Mouse (Mus musculus) 3T3-L1 (cell line): ENCODE measurements around the gene Msh5.
"Not testable (repeated sequence)": the region's sequence is repeated elsewhere in the genome, so short reads cannot be mapped to it uniquely, and the experiment has no call there.

ENCODE experiments used
- DNase-seq: peaks from one replicate; pipeline ENCODE4 v3.0.0-alpha.2; 2015; ENCODE audit warnings: low read depth, low spot score

Gene Msh5

DNA sequence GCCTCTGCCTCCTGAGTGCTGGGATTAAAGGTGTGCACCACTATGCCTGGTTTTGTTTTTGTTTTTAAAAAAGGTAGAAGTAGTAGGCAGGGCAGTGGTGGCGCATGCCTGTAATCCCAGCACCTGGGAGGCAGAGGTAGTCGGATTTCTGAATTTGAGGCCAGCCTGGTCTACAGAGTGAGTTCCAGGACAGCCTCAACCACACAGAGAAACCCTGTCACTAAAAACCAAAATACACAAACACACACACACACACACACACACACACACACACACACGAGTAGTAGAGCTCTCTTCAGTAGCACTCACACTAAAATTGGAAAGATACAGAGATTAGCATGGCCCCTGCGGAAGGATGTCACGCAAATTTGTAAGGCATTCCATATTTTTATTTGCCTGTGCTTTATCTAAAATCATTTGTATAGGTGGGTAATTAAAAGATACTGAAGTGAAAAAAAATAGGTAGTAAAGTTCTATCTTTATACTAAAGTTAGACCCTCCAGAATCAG, 2.4 kb upstream of the Msh5 start:
- no peak for DNase-seq

DNA sequence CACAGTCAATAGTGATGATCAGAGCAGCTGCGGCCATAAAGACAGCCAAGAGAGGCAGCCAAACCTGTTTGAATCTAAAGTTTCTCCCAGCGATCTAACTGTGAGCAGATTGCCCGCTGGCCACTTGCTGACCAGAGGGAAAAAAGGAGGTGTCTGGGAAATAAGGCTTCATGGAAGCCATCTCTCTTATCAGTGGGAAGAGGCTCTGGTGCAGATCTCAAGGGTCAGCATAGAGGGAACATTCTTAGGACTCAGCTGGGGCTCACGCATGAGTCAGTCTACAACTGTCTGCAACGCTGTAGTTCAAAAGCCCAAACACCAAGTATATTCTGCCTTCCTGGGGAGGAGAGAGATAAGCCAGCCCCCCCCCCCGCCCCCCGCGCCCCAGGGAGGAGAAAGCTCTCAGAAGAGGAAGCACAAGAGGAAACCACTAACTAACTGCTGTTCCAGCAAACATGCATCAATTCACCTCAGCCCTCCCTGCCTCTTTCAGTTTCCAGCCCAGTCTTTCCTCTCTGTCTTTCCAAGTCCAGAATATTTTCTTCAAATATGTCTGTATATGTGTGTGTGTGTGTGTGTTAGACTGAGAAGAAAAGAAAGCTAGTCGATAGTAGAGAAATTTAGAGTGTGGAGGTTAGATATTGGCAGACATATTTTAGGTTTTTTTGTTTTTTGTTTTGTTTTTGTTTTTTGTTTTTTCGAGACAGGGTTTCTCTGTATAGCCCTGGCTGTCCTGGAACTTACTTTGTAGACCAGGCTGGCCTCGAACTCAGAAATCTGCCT, 1.8 kb upstream of the Msh5 start:
- peak; percentile 68 for DNase-seq

DNA sequence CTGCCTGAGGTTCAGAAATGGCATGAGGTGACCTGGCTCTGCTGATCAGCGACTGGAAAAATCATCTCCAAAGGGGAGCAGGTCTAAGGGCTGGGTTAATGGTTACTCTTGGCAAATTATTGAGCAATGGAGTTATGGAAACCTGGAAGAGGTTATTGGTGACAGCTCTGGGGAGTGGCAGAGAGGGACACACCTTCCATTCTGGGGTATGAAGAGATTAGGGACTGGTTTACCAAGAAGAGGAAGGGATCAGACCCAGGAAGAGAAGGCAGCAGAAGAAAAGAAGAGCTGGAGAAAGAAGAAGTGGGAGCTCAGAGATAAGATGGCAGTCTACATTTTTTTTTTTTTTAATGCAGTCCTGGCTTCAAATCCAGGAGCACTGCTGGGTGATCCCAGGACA, 1.1 kb upstream of the Msh5 start:
- DNase-seq = no peak

DNA sequence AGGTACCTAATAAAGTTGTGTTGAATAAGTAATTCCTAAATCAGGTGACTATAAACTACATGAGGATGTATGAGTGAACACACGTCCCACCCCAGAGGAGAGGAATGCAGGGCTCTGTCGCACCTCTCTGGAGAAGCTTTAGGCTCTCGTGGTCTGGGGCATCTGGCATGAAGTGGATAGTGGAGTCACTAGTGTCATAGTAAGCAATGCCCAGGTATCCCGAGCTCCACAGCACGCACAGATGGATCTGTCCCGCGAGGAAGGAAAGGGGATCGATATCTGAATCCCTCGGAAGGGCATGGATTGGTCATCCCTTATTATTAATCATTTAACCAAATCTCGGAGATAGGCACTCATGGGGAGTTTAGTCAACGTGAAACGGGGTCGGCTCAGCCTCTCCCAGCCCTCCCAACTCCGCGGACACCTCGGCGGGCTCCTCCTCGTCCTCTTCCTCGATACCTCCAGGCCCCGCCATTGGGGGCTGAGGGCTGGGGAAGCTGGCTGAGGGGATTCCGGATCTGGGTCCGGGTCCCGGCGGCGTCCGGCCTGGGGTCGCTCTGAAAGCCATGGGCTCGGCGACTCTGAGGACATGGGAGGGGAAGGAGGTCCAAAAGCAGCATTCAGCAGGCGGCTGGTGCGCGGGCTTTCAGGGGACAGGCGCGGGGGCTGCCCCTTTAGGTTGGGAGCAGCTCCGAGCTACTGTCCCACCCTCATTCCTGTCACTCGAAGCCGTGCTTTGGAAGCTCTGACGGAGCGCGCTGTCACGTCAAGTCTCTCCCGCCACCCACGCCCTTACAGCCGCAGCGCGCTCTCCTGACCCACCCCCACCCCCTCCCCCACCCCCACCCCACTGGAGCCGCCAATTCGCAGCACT, 501 bp downstream of the Msh5 start:
- no peak for DNase-seq

DNA sequence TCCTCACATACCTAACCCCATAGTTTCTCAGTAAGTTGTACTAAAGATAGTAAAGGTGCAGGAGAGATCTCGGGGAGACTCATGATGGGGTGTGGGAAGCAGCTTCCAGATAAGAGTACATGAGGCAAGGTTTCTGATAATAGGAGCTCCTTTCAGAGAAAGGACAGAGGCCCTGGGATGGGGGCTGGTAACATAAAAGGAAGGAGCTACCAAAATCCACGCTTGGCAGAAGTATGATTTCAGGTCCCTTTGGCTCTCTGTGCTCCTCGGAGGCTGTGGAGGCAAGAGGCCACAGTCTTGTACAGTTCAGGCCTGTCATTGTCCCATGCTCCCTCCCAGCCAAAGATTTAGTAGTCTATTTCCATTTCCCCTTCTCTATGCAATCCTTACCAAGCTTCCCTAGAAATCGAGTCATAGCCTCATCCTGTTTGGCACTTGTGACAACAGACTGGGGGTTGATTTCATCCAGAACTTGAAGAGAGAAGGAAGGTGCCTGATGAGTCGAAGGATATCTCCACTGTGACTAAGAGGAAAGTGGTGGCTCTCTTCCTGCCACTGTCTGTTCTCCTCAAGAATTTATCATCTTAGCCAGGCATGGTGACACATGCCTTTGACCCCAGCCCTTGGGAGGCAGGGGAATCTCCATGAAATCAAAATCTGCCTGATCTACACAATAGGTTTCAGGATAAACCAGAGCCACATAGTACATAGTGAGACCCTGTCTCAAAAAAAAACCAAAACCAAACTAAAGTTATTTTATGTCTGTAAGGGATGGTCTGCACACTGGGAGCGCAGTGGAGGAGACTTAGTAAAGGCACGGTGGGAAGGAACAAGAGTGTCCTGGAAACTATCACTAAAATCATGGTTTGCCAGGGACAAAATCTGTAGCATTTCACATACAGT, 1.4 kb downstream of the Msh5 start:
- peak; percentile 60 for DNase-seq

- peak; percentile 60 for DNase-seq
These were observed 2.8 kb downstream of the Msh5 start for GRCm38 (mm10) chr17:35043794-35044193.

DNA sequence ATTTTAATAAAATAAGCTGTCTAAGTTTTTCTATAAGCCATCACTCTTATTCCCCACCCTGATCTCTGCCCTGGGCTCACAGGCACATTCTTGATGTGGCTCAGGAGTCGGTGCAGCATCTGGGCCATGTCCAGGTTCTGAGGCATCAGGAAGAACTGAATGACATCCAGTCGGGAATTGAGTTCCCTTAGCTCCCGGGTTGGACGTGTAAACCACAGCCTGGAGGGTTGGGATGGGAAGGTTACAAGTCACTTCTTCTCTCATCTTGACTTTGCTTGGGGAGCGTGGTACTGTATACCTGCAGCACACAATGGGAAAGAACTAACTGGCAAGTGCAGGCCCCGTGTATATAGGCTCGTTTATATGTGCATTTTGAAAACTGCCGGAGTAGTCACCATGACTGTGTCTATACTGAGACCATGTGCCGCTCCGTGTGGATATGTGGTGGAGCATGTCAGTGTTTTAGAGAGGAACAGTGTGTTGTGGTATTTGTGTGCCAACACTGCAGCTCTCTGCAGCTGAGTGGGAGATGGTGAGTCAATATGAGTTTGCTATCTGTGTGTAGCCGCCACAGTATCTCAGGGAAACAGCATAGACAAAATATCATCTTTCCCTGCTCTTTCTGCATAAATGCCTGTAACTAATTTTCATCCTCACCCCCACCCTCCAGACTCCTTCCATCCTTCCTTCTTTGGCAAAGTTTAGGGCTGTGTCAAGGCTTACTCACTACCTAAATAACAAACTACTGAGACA, 7.2 kb downstream of the Msh5 start:
- peak; percentile 91 for DNase-seq

DNA sequence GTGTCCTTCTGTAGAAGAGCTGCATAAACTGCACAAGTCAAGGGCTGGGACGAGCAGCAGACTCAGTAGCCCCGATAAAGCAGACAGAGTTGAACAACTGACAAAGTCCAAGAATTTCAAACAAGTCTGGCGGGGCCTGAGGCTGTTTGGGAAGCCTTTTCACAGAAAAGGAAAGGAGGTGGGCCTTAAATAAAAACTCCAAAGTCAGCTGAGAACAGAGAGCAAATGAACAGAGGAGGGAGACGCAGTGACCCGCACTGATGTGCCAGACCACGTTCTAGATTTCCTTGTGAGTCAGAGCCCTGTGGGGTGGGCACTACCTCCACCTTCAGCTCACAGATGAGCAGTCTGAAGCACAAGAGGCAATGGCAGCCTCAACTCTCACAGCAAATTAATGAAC, 11.6 kb downstream of the Msh5 start:
- DNase-seq = no peak

DNA sequence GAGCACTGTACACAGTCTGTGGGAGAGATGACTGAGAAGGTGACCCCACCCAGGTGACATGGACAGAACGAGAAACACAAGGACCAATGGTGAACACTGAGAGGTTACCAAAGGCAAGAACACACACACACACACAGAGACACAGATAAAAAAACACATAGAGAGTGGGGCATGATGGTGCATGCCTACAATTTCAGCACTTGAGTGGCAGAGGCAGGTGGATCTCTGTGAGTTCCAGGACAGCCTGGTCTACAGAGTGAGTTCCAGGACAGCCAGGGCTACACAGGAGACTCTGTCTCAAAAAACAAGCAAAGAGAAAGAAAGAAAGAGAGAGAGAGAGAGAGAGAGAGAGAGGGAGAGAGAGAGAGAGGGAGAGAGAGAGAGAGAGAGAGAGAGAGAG, 12.8 kb downstream of the Msh5 start:
- not testable (repeated sequence) for DNase-seq

DNA sequence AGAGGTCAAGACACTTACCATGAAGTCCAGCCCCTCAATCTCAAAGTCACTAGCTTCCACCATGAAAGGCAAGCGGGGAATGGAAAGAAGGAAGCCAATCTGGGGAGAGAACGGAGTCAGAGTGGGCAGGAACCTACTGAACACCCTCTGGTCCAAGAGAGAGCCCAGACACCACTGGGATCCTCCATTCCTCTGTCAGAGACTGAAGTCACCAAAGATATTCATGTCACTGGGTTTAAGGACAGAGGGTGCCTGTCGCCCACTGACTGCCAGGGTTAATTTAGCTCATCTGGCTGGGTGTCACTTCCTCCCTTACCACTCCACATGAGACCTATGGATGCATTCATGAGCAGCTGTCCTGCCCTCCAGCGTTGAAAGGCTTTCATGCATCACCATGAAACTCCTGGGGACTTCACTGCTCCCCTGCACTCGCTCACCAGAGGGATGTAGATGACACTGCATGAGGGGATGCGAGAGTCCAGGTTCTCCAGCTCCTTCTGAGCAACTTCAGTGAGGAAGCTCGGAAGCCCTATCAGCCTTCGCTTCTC, 14.1 kb downstream of the Msh5 start:
- DNase-seq = no peak

- no peak for DNase-seq
These were observed 14.7 kb downstream of the Msh5 start for GRCm38 (mm10) chr17:35031880-35032279.

DNA sequence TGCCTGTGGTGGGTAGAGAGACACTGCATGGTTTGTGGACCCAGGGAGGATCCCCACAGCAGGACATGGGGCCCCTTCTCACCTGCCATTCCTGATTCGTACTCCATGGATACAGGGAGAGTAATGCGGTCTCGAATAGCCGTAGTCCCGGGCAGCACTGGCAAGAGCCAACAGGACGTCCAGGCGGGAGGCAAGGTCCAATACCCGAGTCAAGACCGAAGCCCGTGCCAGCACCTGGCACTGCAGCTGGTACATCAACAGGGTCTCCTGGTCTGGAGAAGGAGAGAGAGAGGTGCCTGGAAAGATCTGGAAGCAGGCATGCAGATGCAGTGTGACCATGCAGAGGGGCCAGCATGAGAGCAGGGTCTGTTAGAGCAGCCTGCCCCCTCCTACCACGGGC, 15.3 kb downstream of the Msh5 start:
- DNase-seq = no peak

GRCm38 (mm10) chr17:35029691-35030532, 16.6 kb downstream of the Msh5 start:
- no peak for DNase-seq

DNA sequence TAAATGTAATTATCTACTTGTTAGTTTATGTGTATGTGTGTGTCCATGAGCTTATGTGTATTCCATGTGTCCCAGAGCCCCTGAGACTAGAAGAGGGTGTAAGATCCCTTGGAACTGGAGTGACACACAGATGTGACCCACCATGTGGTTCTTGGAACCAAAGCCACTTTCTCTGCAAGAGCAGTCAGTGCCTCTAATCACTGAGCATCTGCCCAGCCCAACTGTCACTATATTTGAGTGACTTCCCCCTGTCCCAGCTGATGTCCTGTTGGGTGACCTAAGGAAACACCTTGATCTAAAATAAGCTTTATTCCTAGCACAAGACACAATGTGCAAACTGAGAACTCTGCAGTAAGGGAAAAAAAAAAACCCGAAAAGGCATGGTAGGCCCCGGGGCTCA, 18.2 kb downstream of the Msh5 start:
- DNase-seq = no peak

DNA sequence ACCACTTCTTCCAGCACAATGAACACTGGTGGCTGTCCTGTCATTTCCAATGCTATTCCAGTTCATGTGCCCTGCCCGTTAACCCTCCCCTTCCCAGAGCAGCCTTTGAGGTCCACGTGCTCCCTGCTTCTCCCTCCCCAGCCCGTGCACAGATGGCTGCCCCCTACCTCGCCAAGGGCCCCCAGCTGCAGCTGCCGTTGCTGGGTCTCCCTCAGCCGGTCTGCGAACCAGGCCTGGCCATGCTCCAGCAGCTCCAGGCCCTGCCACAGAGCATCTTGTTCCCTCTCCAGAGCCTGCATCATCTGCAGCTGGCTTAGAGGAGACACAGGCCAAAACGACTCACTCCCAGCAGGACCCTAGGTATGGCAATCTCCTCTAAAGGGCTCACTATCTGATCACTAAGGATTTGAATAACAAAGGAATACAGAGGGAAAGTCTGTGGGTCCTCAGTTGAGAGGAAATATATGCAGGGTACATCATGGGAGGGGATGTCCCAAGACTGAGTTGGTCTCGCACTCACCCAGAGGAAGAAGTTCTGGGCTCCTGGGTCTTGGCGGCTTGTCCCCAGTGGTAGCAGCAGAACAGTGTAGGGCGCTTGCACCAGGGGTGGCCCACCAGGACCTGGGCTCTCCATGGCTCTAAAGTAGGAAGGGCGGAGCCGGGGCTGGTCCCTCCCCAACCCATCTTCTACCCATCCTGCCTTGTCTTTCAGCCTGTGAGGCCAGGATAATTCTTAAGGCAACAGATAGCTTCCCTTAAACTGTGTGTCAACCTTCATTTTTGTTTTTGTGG, 19.1 kb downstream of the Msh5 start, which contains the start of gene Sapcd1:
TSS of gene Sapcd1 (minus strand) at position 740 of the 792 bp plus-strand sequence.
- DNase-seq = no peak

GRCm38 (mm10) chr17:35026206-35026605, 20.3 kb downstream of the Msh5 start:
- DNase-seq = no peak

DNA sequence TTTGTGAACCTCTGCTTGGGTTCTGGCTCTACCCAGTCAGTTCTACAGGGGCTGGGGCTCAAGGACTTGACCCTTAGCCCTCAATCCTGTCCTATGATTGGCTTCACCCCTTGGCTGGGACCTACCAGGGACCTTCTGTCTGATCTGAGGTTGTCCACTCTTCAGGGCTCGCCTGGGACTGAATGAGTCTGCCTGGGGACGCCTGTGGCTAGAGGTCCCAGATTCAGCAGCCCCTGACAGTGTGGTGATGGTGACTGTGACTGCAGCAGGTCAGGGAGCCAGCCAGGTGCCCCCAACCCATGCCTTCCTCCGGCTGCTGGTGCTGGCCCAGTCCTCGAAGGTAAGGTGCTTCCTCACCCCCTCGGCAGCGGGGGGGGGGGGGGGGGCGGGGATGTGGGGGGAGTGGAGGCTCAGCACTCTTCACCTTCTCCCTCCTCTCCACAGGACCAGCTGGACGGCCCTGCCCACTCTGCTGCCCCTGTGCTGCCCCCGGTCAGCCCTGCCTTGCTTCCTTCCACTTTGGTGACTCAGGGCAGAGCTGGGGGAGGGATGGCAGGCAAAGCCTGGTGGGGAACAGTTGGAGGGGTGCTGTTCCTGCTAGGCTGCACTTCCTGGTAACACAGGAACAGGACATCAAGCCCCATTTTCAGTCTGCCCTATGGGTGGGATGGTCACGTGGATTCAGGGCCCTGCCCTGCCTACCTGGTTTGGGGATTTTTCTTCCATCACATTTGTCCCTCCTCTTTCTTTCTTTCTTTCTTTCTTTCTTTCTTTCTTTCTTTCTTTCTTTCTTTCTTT, 21.7 kb downstream of the Msh5 start:
- DNase-seq = no peak

GRCm38 (mm10) chr17:35024261-35024660, 22.3 kb downstream of the Msh5 start:
- no peak for DNase-seq
